Mouse (Mus musculus) kidney, postnatal 36 days (tissue): ENCODE results near the gene Gimap1.
A peak's percentile ranks its signal among the peaks of the same experiment; 100 is the strongest.

Source experiments
- DNase-seq, 2 experiments: peaks; one replicate each; pipeline ENCODE4 v3.0.0; 2021 to 2022; ENCODE audit warnings: mixed read lengths in 2 of 2

The Gimap1 gene

GRCm38 (mm10) chr6:48740501-48741169 is 1.8 kb downstream of the Gimap1 start:
- no peak for DNase-seq

DNA sequence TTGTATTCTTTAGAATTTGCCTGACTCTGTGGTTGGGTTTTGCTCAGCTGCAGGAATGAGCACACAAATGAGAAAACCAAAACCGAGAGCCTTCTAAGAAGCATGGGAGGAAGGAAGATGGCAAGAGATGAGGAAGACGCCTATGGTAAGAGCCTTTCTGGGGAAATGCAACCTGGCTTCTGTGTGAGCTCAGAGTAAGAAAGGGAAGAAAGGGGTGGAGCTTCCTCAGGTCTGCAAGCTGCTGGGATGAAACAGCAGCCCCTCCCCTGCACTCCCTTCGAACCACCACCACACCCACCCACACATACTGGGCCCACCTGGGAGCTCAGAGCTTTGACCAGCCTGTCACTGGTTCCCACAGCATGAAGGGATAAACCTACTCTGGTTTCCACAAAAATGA is 2.4 kb downstream of the Gimap1 start:
- peak in 1 of 2 experiments; percentile 32 for DNase-seq

GRCm38 (mm10) chr6:48741711-48742206 is 2.9 kb downstream of the Gimap1 start:
- DNase-seq: peak; percentile 61 to 81

GRCm38 (mm10) chr6:48742422-48743351 is 3.8 kb downstream of the Gimap1 start:
- DNase-seq: peak; percentile 91 to 93

GRCm38 (mm10) chr6:48745490-48745889 is 6.6 kb downstream of the Gimap1 start:
- no peak for DNase-seq

- peak; percentile 74 to 83 for DNase-seq
Observed at GRCm38 (mm10) chr6:48745959-48746889, 7.4 kb downstream of the Gimap1 start, which contains the start of gene Gimap5. Gene Gimap5, plus strand, starts transcription at chr6:48746197.

DNA sequence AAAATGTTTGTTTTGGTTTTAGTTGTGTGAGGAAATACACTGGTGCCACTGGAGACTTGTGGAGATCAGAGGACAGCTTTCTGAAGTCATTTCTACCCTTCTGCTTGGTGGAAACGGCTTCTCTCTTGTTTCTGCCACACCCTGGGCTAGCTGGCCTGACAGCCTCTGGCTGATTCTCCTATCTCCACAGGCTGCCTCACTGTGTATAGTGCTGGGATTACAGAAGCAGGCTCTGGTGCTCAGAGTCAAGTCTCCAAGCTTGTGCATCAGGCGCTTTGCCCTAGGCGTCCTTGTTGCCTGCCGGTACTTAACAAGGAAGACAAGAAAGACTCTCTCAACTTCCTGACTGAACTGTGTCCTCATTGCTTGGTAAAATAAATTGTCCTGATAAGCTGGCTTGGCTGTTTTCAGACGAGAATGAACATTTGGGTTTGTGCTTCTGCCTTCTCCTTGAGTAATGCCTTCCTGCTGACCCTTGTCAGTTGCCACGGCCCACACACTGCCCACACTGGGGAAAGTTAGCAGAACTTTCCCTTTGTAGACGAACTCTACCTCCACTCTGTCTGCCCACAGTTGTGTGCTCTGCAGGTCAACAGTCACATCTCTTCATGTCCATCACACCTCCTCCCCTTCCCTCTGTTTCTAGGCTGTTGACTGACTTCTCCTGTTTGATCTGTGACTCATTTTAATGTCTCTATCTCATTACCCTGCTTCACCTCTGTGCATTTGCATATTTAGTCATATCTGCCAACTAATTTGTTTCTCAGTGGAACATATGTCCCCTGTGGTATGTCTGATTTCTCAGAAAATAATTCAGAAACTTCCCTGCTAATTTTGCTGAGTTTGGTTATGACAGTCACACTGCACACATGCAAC is 8.5 kb downstream of the Gimap1 start:
- peak; percentile 49 to 53 for DNase-seq

DNA sequence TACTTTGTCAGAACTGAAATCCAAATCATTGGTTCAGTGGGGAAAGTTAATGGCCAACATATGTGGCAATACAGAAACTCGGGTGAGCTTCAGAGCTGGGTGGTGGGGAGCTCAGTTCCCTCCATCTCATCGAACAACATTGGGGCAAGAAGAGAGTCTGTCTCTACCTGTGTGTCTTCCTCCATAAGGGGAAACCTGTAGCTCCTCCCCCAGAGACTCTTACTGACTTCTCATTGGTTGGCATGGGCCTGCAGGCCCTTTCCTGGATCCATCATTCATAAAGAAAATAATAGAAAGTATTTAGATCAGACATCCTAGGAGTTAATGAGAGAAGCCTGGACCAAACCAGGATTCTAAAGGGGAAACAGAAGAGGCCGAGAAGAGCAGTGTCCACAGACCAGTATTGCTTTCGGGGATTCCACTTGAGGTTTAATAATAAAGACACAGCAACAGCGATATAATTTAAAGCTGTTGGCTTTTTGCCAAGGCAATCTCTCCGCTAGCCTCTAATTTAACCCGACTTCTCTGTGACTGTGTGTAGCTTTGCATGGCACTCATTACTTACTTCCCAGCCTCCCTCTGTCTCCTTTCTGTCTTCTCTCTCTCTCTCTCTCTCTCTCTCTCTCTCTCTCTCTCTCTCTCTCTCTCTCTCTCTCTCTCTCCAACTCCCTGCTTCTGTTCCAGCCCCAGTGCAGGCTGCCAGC is 24.9 kb downstream of the Gimap1 start:
- DNase-seq: no peak

- no peak for DNase-seq
Observed at GRCm38 (mm10) chr6:48764496-48764895, 25.6 kb downstream of the Gimap1 start.

DNA sequence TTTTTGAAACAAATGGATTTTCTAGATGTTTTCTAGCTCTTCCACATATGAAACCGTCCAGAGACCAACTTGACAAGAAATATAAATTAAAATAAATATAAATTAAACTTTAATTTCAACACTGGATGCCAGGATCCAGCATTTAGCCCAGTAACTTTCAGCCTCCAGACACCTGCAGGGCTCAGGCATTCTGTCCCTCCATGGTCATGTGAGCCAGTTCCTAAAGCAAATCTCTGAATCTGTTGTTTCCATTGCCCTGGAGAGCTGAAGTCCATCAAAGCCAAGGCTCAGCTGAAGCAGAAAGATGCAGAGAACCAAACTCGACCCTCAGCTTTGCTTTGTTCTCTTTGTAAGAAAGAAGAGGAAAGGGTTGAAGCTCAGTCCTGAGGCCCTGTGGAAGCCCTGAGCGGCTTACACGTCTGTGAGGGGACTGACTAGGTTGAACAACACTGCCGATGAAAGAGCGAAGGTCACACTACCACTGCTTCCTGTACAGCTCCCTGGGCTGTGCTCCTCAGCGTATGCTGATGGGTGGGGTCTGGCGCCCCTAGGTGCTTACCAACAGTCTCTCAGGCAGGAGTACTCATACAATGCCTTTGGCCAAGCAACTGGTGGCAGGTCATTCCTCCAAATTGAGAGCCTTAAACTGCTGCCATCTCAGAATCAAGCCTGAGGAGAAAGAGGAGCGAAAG is 29.5 kb downstream of the Gimap1 start:
- DNase-seq: no peak

- no peak for DNase-seq
Observed at GRCm38 (mm10) chr6:48768933-48769332, 30.1 kb downstream of the Gimap1 start.

- DNase-seq: no peak
Observed at GRCm38 (mm10) chr6:48770696-48771095, 31.8 kb downstream of the Gimap1 start, which contains the start of gene Gimap3. Gene Gimap3, minus strand, starts transcription at chr6:48770851.

- peak; percentile 92 to 95 for DNase-seq
Observed at GRCm38 (mm10) chr6:48772030-48772429, 33.2 kb downstream of the Gimap1 start.

GRCm38 (mm10) chr6:48784406-48784805 is 45.6 kb downstream of the Gimap1 start:
- no peak for DNase-seq

DNA sequence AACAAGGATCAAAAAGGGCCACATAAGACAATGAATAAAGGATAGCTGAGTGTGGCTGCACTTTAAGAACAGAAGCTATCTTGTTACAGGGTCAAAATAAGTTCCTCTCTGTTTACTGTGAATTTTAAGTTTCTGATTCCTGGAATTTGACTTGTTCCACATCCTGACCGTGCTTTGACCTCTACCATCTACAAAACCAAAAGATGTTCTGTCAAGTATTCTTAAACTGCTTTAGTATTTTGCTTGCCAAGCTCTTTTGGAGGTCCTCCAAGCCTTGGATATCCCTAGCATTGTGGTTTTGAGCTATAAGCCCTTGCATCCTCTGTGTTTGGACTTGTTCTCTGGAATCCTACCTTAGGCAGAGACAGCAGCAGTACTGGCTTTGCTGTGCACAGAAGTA is 46.3 kb downstream of the Gimap1 start:
- peak; percentile 64 to 85 for DNase-seq

DNA sequence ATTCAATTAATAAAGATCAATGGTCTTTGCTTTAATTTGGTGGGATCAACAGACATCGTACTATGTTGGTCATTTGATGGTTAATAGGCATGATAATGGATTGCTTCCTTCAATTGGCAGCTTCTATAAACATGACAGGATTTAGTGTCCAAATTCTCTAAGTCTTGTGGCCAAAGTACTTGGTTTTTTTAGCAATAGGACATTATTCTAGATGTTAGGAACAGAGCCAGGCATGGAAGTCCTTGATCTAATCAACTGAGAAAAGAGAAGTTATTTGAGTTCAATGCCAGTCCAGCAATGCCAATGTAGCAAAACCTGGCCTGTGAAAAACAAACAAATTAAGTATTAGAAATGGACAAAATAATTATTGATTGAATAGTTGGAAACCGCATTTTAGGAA is 46.7 kb downstream of the Gimap1 start:
- peak in 1 of 2 experiments; percentile 21 for DNase-seq

- no peak for DNase-seq
Observed at GRCm38 (mm10) chr6:48787867-48788266, 49.0 kb downstream of the Gimap1 start.
